Mouse (Mus musculus) cerebellum, adult 11-12 months (tissue): ENCODE data around the gene Csf1.
A peak's percentile ranks its signal among the peaks of the same experiment; 100 is the strongest.

Experiments used
- DNase-seq: peaks from one replicate; pipeline ENCODE4 v3.0.0; 2022

Gene Csf1

DNA sequence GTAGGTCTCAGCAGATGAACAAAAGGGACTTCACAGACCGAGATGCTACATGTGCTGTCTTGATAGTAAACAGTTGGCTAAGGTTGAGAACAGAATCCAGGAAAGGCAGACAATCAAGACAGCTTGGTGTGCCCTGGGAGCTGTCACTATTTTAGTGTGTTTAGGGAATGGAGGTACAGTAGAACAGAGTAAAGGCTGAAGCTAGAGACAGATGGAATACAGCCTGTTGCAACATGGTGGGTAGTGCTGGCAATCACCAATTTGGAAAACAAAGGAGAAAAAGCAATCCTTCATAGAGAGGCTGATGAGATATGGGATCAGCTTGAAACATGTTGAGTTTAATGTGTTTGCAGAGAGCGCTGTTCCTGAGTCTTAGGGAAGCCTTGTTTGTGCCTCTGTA is 59.6 kb downstream of the Csf1 start:
- DNase-seq, result no peak

DNA sequence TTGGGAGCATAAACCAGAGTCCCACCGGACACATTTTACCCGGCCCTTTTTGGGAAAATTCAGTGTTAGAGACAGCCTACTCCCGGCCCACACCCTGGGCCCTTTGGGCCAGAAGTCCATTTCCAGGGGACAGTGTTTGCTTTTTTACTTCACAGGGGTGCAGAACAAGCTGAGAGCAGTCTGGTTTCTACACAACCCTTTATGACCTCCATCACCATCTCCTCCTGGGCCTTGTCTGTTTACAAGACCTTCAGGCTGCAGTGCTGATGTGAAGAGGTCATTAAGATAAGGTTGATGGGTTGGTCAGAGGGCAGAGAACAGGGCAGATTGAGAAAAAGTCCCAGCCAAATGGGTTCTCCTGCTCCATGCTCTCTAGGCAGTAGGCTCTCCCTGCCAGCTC is 63.4 kb downstream of the Csf1 start:
- no peak for DNase-seq

DNA sequence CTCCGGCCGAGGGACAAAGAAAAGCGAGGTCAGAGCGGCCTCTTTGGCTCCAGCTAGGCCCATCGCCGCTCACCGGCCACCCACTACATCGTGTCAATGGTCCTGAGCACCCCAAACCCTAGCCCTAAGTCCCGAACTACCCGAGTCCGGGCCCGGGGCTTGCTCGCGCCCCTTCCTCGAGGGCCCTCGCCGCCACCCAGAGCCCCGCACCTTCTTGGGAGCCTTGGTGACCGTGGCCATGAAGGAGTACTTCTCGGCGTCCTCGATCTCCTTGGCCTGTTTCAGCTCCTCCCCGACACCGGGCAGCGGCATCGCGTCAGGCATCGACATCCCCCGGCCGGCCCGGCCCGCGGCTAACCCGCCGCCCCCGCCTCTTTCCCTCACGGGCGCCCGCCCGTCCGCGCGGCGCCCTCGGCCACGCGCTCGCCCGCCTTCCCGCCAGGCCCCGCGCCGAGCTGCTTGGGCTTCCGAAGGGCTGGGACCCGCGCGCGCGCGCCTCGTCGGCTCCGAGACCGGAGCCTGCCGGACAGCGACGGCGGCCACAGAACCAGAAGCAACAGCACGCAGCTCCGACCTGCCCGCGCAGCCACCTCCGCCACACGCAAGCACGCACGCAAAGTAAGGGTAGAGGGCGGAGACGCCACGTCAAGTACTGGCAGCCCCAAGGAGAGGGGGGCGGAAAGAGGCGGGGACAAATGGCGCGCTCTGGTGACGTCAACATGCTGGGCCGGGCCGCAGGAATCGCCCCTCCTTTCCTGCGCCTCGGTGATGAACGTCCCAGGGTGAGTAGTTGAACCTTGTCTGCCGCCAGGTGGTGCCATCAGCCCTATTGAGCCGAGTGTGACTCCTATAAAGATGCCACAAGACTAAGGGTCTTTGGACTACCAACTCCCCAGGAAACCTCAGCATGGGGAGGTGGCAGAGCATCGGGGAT is 64.1 kb downstream of the Csf1 start, which contains the start of gene Ahcyl1:
Ahcyl1 (minus strand) TSS at position 613 of the 934 bp plus-strand sequence.
- DNase-seq, result peak; percentile 99

DNA sequence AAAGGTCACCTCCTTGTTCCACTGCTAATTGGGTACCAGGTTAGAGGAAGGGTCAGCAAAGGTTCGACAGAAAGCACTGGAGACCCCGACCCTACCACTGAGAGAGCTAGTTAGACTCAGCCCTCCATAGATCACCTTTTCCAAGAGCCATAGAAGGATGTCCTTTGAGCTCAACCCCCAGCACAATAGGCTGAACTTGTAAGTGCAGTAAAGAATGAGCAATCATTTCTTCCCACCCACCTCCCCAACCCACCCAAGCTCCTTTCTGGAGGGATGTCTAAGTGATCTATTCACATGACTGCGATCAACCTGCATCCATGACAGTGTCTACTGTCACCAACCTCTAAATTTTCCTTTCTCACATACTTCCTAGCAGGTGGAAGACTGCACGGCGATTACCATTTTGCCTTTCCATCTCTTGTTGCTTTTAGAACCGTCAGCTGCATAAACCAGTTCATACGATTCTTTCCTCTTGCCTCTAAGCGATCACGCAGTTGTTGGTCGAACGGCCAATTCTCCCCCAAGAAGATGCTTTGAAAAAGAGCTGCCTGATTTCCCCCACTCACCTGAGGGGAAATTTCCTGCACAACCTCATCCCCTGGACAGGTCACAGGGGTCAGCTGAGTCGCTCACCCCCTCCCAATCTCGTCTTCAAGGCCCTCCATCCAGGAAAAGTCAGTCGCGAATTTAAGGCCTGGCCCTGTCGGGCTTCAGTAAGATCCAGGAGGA is 64.9 kb downstream of the Csf1 start:
- DNase-seq, result no peak

DNA sequence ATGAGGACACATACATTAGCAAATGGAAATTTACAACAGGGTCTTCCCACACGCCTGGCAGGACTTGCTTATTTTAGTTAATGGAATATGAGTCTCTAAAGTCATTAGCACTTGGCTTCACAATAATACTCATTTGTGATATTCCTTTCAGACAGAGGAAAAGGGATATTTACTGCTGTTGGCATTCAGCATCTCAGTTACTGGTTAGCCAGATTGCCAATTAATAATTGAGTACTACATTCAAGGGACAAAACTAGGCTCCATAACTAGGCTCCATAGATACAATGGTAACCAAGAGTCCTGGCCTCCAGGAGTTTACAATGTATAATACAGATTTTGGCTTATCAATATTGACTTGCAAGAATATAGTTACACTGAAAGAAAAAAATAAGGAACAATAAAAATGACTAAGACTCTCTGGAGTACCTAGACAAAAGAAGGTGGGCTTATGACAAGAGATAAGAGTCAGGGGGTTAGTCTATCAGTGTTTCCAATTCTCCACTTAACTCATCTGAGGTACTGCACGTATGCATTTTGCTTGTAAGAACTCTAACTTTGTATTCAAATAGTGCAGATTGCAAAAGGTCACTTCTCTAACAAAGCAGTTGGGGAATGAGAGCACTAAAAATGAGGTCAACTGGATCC is 65.9 kb downstream of the Csf1 start:
- DNase-seq, result no peak
